Mouse (Mus musculus) embryo, embryonic 11 days (tissue): ENCODE measurements around the gene Fam189b.
"Not testable (repeated sequence)": the region's sequence is repeated elsewhere in the genome, so short reads cannot be mapped to it uniquely, and the experiment has no call there.

Experiments
- DNase-seq: peaks from one replicate; pipeline ENCODE4 v3.0.0-alpha.2; 2015

The Fam189b gene

GRCm38 (mm10) chr3:89183058-89183958 lies at the start of gene Fam189b:
TSS of gene Fam189b (plus strand) at chr3:89183143.
- peak; percentile 92 for DNase-seq

DNA sequence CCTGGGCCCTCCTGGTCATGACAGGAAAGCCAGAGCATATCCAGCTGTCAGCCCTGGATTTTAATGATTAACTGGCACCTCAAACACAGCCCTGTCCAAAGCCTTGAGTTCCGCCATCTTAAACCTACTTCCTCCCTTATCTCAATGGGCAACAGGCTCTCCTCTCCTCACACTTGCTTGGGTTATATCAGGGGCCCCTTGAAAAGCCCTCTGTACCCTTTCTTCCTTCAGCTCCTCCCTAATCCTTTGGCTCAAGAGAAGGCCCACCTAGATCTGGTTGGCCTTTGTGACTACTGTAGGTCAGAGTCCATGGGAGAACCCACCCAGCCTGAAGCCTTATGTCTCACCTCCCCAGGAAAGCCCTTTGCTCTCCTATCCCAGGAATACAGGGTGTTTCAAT lies 49.2 kb upstream of the Fam189b start:
- DNase-seq, result no peak

DNA sequence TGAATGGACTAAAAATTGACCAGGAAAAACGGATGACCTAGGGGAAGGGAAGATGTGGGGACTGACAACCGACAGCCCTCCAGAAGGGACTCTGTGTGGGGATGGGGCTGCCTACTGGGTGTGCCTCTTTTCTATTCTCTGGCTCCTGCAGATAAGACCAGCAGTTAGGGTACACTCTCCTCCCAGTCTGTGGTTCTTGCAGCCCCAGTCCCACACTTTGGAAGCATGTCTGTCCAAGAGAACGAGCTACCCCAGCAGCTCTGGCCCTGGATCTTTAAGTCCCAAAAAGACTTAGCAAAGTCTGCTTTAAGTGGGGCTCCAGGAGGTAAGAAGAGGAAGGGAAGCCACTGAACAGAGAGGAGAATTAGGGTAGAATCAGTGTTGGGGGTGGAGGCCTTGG lies 47.0 kb upstream of the Fam189b start, which contains the start of gene Pklr:
Gene Pklr, plus strand, starts transcription at position 185 of the 400 bp plus-strand sequence.
- no peak for DNase-seq

DNA sequence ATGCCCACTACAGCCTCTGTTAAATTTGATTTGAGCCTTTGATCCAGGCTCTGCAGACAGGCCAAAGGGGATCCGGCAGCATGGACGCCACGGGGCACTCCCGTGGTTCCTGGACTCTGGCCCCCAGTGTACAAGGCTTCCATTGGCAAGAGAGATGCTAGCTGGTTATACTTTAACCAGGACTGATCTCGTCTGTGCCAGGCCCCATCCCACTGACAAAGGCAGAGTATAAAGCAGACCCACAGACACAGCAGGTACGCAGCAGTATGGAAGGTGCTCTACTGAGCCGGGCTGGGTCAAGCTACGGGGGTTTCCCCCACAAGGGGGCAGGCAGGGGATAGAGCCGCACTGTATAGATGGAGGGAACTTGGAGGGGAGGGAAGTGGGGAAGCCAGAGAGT lies 46.6 kb upstream of the Fam189b start:
- DNase-seq, result peak; percentile 34

DNA sequence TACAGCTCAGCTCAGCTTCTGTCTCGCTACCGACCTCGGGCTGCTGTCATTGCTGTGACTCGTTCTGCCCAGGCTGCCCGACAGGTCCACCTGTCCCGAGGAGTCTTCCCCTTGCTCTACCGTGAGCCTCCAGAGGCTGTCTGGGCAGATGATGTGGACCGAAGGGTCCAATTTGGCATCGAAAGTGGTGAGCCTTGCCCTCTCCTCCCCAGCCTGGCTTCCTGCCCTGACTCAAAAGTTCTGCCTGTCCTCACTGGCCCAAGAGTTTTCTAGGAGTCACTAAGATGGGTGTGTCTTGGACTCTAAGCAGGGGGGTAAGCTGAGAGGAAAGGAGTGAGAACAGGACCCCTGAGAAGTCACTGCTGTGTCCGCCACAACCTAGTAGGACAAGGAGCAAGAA lies 38.1 kb upstream of the Fam189b start:
- no peak for DNase-seq

DNA sequence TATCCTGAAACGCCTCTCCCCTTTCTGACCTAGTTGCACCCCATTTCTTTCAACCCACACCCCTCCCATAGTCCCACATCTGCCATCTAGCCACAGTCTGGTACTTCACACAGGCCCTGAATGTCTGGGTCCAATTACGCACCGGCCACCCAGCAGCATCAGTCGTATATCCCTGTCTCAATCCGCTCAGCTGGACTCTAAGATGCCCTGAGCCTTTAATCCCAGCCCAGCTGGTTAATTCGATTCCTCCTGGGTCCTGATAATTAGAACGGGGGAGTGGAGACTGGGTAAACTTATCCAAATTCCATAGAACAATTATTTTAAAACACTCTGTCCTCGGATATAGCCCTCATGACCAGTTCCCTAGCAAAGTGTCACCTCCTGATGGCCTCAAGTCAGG lies 37.4 kb upstream of the Fam189b start:
- DNase-seq, result no peak

GRCm38 (mm10) chr3:89147101-89147978 lies 35.6 kb upstream of the Fam189b start:
- peak; percentile 33 for DNase-seq

DNA sequence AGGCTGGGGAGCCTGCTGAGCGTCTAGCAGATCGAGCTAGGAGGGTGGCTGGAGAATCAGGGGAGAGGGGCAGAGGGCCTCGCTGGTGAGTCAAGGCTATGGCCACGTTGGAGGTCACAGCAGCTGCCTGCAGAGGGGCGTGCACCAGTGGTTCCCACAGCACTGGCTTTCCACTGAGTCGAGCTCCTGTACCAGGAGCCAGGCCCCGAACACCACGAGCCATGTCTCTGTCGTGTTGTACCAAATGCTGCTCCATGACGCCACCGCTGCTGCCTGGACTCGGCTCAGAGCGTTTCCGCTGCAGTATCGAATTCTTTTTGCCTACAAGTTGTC lies 35.0 kb upstream of the Fam189b start:
- DNase-seq, result peak; percentile 22

GRCm38 (mm10) chr3:89148567-89148966 lies 34.4 kb upstream of the Fam189b start:
- no peak for DNase-seq

- no peak for DNase-seq
Observed at GRCm38 (mm10) chr3:89152084-89152835, 30.7 kb upstream of the Fam189b start.

DNA sequence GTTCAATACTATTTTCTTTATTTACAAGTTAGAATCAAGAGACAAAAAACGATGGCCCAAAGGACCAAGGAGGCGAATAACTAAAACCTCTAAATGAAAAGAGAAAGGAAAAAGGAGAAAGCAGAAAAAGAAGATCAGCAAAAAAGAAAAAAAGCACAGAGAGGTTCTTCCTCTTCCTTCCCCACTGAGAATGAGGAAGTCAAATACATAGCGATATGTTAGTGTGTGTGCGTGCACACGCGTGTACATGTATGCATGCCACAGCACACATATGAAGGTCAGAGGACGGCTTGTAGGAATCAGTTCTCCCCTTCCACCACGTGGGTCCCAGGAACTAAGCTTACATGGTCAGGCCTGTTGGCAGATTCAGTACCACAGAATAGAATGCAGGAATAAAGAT lies 26.0 kb upstream of the Fam189b start:
- DNase-seq, result no peak

- DNase-seq, result no peak
Observed at GRCm38 (mm10) chr3:89158651-89159050, 24.3 kb upstream of the Fam189b start.

DNA sequence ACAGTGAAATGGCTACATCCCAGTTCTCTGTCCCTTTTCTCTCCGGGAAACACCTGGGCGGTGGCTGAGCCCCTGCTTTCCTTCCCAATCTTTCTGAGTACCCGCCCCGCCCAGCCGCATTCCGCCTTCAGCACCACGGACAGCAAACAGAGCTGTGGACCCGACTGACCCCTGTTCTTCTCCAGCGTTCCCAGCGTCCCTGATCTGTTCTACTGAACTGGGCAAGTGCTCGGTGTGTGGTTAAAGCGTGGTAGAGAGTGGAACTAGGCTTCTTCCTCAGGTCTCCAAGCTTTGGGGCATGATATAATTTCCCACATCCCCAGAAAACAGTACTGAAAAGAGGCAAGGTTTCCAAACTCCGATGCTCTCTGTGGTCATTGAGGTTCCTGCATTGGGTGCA lies 23.7 kb upstream of the Fam189b start:
- peak; percentile 81 for DNase-seq

GRCm38 (mm10) chr3:89159616-89160344 lies 23.2 kb upstream of the Fam189b start, which contains the start of gene Hcn3:
TSS of gene Hcn3 (minus strand) at chr3:89160196.
- DNase-seq, result peak; percentile 92

DNA sequence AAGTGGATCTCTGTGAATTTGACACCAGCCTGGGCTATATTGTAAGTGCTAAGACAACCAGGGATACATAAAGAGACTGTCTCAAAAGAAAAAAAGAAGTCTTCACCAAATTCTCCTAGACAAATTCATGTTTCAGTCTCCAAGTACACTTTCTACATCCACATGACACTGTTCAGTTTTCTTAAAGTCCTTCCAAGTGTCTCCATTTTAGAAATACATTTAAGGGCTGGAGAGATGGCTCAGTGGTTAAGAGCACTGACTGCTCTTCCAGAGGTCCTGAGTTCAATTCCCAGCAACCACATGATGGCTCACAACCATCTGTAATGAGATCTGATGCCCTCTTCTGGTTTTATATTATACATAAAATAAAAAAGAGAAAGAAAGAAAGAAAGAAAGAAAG lies 21.7 kb upstream of the Fam189b start:
- DNase-seq, result not testable (repeated sequence)

DNA sequence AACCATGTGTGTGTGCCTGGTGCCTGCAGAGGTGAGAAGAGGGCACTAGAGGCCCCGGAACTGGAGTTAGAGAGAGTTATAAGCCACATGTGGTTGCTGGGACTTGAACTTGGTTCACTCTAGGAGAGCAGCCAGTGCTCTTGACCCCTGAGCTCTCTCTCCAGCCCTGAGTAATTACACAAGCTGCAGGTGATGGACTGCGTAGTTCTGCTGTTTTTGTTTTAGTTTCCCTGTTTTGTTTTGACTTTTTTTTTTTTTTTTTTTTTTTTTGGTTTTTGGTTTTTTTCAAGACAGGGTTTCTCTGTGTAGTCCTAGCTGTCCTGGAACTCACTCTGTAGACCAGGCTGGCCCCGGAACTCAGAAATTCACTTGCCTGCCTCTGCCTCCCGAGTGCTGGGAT lies 21.2 kb upstream of the Fam189b start:
- DNase-seq, result no peak

- no peak for DNase-seq
Observed at GRCm38 (mm10) chr3:89163123-89163522, 19.8 kb upstream of the Fam189b start.

- no peak for DNase-seq
Observed at GRCm38 (mm10) chr3:89163643-89164245, 19.2 kb upstream of the Fam189b start.

- DNase-seq, result peak; percentile 97
Observed at GRCm38 (mm10) chr3:89164506-89165267, 18.3 kb upstream of the Fam189b start, which contains the start of gene Clk2. TSS of gene Clk2 (plus strand) at chr3:89164795.

GRCm38 (mm10) chr3:89165268-89165870 lies 17.6 kb upstream of the Fam189b start:
- no peak for DNase-seq
